Mouse (Mus musculus) neural tube, embryonic 12.5 days (tissue): Measurements from ENCODE around the gene Tom1. TPM values are rescaled to one million over a fixed set of nuclear protein-coding genes. Genes with fewer than 3 reads are reported as not detected.

ENCODE experiments used
- ATAC-seq: fragments of 200-750 bp; cut with Nextera tagmentation; 2 replicates; pipeline ENCODE4 v1.8.0; 2017; ENCODE audit warnings: low read depth, mild to moderate bottlenecking, moderate TSS enrichment, moderate library complexity; ENCODE audit not compliant: low FRiP score
- H3K27ac ChIP-seq: fragments of 300-500 bp; sonication (generic); 2 replicates; pipeline ENCODE4 v1.5.1; 2016
- H3K27me3 ChIP-seq: fragments of 300-500 bp; sonication (generic); replicated peaks from 2 replicates; pipeline ENCODE4 v1.6.1; 2016; ENCODE audit warnings: mild to moderate bottlenecking
- H3K36me3 ChIP-seq: fragments of 300-500 bp; sonication (generic); 2 replicates; pipeline ENCODE4 v1.6.1; 2016; ENCODE audit warnings: mild to moderate bottlenecking
- H3K4me1 ChIP-seq: fragments of 300-500 bp; sonication (generic); 2 replicates; pipeline ENCODE4 v1.6.1; 2016
- H3K4me2 ChIP-seq: fragments of 300-500 bp; sonication (generic); replicated peaks from 2 replicates; pipeline ENCODE4 v1.6.1; 2016; ENCODE audit warnings: mild to moderate bottlenecking
- H3K4me3 ChIP-seq: fragments of 300-500 bp; sonication (generic); 2 replicates; pipeline ENCODE4 v1.5.1; 2016
- H3K9ac ChIP-seq: fragments of 300-500 bp; sonication (generic); 2 replicates; pipeline ENCODE4 v1.6.1; 2016; ENCODE audit warnings: mild to moderate bottlenecking
- H3K9me3 ChIP-seq: fragments of 300-500 bp; sonication (generic); 2 replicates; pipeline ENCODE4 v1.6.1; 2016; ENCODE audit warnings: mild to moderate bottlenecking
- WGBS: fragments of 180-500 bp; shearing (Covaris S2); methylation state at CpG from one replicate; pipeline ENCODE4 v1.1.7; 2016; 5-methylcytosine and 5-hydroxymethylcytosine counted together
- polyA plus RNA-seq: library from polyadenylated mRNA; unstranded; fragments of >200 nt; fragmentation: Nextera tagmentation; extraction: Ambion mirVana; gene quantifications from 2 replicates; pipeline ENCODE4 v1.2.1, GENCODE M21; 2016

The Tom1 gene
- polyA plus RNA-seq, 1 experiment from 2014 or later = 32.1 TPM

DNA sequence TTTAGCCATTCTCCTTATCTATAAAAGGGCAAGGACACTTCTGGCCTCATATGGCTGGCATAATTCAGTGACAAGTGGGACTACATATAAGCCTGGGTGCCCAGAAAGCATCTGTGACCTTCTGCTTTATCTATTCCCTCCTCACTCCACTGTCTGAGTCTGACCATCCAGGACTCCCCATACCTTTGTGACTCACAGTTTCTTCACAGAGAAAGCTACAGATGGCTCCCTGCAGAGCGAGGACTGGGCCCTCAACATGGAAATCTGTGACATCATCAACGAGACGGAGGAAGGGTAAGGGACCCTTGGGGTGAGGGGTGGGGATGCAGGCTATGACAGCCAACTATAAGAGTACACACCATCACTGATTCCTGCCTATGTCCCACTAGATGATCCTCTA, 14.3 kb downstream of the Tom1 start:
- Histone ChIP-seq H3K4me3 (no peak overlapping the region), H3K4me1 (no peaks in the 10 kb centered on the region), H3K9me3 (no peaks in the 10 kb centered on the region), H3K9ac (no peak overlapping the region), H3K36me3 (no peaks in the 10 kb centered on the region), H3K27ac (no peak overlapping the region), H3K4me2 (no peak overlapping the region), H3K27me3 (no peaks in the 10 kb centered on the region)
- WGBS = 89% methylated on average over 3 of the region's 3 CpGs
- no peak for ATAC-seq

DNA sequence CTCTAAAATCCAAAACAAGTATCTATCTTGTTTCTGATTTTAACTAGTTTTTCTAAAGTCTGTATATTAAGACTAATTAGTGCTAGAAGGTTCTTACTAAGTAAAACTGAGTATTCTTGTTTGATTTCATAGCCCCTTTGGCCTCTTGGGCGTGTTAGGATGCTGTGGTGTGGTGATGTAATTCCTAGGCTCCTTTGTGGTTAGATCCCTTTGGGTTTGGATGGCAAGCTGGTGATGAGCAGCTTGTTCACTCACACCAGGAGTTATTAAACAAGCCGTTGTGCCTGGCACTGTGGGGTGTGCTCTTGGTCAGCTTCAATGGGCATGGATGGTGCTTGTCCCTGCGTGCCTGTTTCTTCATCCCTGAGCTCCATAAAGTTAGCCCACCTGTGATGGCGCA, 19.8 kb downstream of the Tom1 start:
- Histone ChIP-seq H3K27ac (no peak overlapping the region), H3K4me2 (no peak overlapping the region), H3K36me3 (0 out of 2 replicates have a peak, but pooled peaks cover 2% of the 10 kb centered on the region), H3K27me3 (no peaks in the 10 kb centered on the region), H3K4me3 (no peak overlapping the region), H3K9me3 (no peaks in the 10 kb centered on the region), H3K9ac (no peak overlapping the region), H3K4me1 (no peaks in the 10 kb centered on the region)
- no peak for ATAC-seq
- WGBS = 89% methylated on average over 4 of the region's 4 CpGs

DNA sequence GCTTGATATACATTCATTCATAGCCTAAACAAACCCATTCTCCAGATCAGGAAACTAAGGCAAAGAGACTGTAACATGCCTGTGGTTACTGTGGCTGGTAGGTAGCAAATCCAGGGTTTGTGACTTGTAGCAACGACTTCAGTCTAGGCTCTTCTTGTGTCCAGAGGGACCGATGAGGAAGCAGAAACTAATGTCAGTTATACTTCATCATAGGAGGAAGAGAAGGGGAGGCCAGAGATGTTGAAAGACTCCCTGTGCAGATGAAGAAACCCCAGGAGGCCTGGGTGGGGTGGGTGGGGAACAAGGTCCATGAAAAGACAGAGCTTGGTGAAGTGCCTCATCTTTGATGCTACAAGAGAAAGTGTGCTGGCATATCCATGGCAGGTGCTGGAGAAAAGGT, 22.2 kb downstream of the Tom1 start:
- Histone ChIP-seq H3K4me1 (no peaks in the 10 kb centered on the region), H3K9me3 (no peaks in the 10 kb centered on the region), H3K4me2 (no peak overlapping the region), H3K9ac (no peak overlapping the region), H3K27ac (no peak overlapping the region), H3K36me3 (peaks cover 6% of the 10 kb centered on the region; the same call in 1 of the 2 replicates), H3K27me3 (no peaks in the 10 kb centered on the region), H3K4me3 (no peak overlapping the region)
- no peak for ATAC-seq
- WGBS = 90% methylated on average over 2 of the region's 2 CpGs

- Histone ChIP-seq H3K4me3 (no peak overlapping the region), H3K27me3 (no peaks in the 10 kb centered on the region), H3K36me3 (peaks cover 17% of the 10 kb centered on the region), H3K27ac (no peak overlapping the region), H3K4me1 (no peaks in the 10 kb centered on the region), H3K9me3 (no peaks in the 10 kb centered on the region), H3K9ac (no peak overlapping the region), H3K4me2 (no peak overlapping the region)
- WGBS = 90% methylated on average over 6 of the region's 6 CpGs
- no peak for ATAC-seq
These were observed 26.5 kb downstream of the Tom1 start for GRCm38 (mm10) chr8:75060022-75060421.

- WGBS = 81% methylated on average over 2 of the region's 2 CpGs
- ATAC-seq = no peak
- Histone ChIP-seq H3K9ac (no peak overlapping the region), H3K9me3 (no peaks in the 10 kb centered on the region), H3K27me3 (no peaks in the 10 kb centered on the region), H3K4me1 (no peaks in the 10 kb centered on the region), H3K4me2 (no peak overlapping the region), H3K27ac (no peak overlapping the region), H3K4me3 (no peak overlapping the region), H3K36me3 (peaks cover 20% of the 10 kb centered on the region)
These were observed 27.3 kb downstream of the Tom1 start for GRCm38 (mm10) chr8:75060815-75061214.

DNA sequence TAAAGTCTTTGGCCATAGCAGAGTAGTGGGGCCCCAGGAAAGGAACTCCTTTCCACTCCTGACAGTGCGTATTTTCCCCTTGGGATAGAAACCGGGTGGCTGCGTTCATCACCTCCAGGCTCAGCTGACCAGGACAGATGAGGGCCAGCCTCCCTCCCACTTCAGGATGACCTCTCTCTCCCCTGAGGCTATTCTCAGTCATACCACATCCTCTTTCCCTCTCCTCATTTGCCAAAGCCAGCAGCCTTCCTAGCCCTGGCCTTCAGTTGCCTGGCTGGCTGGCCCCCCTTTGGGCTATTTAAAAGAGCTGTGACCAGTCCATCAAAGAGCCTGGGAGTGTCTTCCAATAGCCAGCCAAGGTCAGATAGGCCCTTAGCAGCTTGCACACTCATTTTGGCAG, 29.8 kb downstream of the Tom1 start:
- Histone ChIP-seq H3K9me3 (no peaks in the 10 kb centered on the region), H3K4me3 (no peak overlapping the region), H3K27ac (no peak overlapping the region), H3K4me1 (no peaks in the 10 kb centered on the region), H3K4me2 (no peak overlapping the region), H3K27me3 (no peaks in the 10 kb centered on the region), H3K36me3 (peaks cover 19% of the 10 kb centered on the region), H3K9ac (no peak overlapping the region; the same call in 1 of the 2 replicates)
- 76% methylated on average over 3 of the region's 3 CpGs for WGBS
- ATAC-seq = no peak

DNA sequence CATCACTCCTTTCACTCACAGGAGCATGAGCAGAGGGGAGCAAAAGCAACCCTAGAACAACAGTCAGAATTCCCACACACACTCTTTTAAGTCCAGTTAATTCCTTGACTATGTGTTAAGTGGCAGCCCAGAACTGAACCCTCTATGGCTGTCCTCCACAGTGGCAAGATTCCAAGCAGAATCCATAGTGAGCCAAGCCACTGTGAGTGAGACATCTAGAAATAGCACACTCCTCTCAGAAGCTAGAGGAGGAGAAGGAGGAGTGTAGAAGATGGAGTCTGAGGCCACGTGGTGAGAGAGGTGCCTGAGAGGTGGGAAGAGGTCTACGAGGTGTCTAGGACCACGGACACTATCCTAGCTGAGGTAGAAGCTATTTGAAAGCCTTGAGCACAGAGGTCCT, 31.3 kb downstream of the Tom1 start:
- H3K27ac ChIP-seq = no peak overlapping the region
- no peak overlapping the region for H3K4me2 ChIP-seq
- no peaks in the 10 kb centered on the region for H3K9me3 ChIP-seq
- peaks cover 15% of the 10 kb centered on the region for H3K36me3 ChIP-seq
- 97% methylated on average over 3 of the region's 3 CpGs for WGBS
- ATAC-seq = no peak
- no peaks in the 10 kb centered on the region for H3K4me1 ChIP-seq
- H3K9ac ChIP-seq = no peak overlapping the region
- H3K4me3 ChIP-seq = no peak overlapping the region
- no peaks in the 10 kb centered on the region for H3K27me3 ChIP-seq

DNA sequence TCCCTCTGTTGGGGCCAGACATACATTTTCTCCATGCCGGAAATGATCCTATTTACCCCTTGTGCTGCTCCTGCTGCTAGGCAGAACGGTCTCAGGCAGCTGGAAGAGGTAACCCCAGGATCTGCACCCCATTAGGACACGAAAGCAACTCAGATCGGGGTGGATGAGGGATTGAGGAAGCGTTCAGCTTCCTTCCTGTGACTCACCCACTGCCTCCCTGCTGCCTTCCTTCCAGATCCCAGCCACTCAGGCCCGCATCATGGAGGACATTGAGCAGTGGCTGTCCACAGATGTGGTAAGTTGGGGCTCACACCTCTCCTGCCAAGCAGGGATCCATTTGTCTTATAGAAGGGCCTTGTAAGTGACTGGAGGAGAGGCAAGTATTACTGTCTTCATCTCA, 33.8 kb downstream of the Tom1 start:
- no peak overlapping the region for H3K27ac ChIP-seq
- H3K4me2 ChIP-seq = no peak overlapping the region
- ATAC-seq = no peak
- H3K27me3 ChIP-seq = no peaks in the 10 kb centered on the region
- 86% methylated on average over 6 of the region's 6 CpGs for WGBS
- no peaks in the 10 kb centered on the region for H3K4me1 ChIP-seq
- H3K36me3 ChIP-seq = peaks cover 11% of the 10 kb centered on the region
- no peak overlapping the region for H3K4me3 ChIP-seq
- no peak overlapping the region for H3K9ac ChIP-seq
- no peaks in the 10 kb centered on the region for H3K9me3 ChIP-seq

DNA sequence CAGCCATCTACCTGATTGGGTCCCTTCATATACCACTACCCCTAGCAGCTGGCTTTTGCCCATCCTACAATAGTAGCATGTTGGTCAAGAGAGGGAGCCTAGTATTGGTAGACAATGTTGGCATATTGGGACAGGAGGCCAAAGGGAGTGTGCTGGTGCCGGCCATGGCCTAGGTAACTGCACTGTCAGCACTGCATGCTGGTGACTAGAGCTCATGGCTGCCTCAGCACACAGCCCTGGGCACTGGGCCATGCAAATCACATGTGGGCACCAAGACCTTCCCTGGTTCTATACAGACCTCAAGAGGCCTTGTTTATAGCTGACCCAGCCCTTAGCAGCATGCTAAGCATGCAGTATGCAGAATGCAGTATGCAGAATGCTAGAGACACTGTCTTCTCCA, 36.8 kb downstream of the Tom1 start:
- no peak overlapping the region for H3K27ac ChIP-seq
- no peak overlapping the region for H3K4me2 ChIP-seq
- no peaks in the 10 kb centered on the region for H3K27me3 ChIP-seq
- H3K4me3 ChIP-seq = no peak overlapping the region
- no peaks in the 10 kb centered on the region for H3K9me3 ChIP-seq
- no peaks in the 10 kb centered on the region for H3K4me1 ChIP-seq
- H3K36me3 ChIP-seq = peaks cover under 1% of the 10 kb centered on the region; the same call in 1 of the 2 replicates
- ATAC-seq = no peak
- no peak overlapping the region for H3K9ac ChIP-seq
- WGBS = 82% methylated on average over 1 of the region's 1 CpGs

DNA sequence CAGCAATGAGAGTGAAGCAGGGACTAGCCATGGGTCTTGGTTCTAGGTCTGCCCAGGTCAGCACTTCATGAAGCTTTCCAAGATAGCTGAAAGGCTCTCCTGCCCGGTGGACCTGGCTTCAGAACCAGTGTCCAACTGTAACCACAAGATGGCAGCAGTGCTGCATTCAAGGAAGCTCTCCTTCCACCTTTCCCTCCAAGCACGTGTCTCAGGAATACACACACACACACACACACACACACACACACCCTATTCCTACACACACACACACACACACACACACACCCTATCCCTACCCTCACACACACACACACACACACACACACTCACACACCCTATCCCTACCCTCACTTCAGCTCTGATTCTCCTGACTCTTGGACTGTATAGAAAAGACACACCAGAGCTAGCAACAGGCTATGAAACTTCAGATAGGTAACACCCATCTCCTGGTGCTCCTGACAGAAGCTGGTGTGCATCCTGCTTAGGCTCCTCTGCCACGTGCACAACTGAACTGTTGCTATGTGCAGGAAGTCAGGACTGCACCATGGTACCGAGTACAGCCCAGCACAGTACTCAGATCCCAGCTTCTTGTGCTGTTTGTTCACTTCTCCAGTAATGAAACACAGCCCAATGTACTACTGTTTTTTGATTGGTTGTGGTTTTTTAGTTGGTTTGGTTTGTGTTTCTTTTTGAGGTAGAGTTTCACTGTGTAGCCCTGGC, 38.3 kb downstream of the Tom1 start:
- H3K27ac ChIP-seq = no peak overlapping the region
- WGBS = 25% methylated on average over 4 of the region's 4 CpGs
- H3K9ac ChIP-seq = no peak overlapping the region
- H3K9me3 ChIP-seq = no peaks in the 10 kb centered on the region
- ATAC-seq = peak; percentile 80
- no peaks in the 10 kb centered on the region; the same call in 1 of the 2 replicates for H3K36me3 ChIP-seq
- no peaks in the 10 kb centered on the region for H3K27me3 ChIP-seq
- H3K4me2 ChIP-seq = no peak overlapping the region
- H3K4me3 ChIP-seq = no peak overlapping the region
- H3K4me1 ChIP-seq = no peaks in the 10 kb centered on the region

- H3K4me3 ChIP-seq = no peak overlapping the region
- no peaks in the 10 kb centered on the region for H3K4me1 ChIP-seq
- no peaks in the 10 kb centered on the region for H3K27me3 ChIP-seq
- ATAC-seq = no peak
- no peak overlapping the region for H3K4me2 ChIP-seq
- H3K36me3 ChIP-seq = no peaks in the 10 kb centered on the region
- no peak overlapping the region for H3K27ac ChIP-seq
- 86% methylated on average over 1 of the region's 1 CpGs for WGBS
- H3K9me3 ChIP-seq = no peaks in the 10 kb centered on the region
- H3K9ac ChIP-seq = no peak overlapping the region
These were observed 41.4 kb downstream of the Tom1 start for GRCm38 (mm10) chr8:75074876-75075275.

DNA sequence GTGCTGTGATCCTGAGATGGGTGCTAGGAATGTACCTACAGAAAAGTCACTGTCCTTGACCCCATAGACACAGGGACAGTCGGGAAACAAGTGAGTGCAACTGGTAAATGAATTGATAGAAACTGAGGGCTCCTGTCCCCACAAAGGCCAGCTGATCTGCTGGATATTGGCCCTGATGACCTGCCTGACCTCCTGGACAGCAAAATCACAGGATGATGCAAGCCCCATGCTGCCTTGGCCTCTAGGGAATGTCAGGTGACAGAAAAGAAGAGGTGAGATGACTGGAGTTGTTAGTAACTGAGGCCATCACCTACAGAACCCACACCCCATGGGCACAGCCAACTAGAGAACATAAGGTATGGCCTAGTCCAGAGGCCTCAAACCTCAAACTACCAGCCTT, 44.7 kb downstream of the Tom1 start:
- no peak overlapping the region for H3K4me2 ChIP-seq
- 83% methylated on average over 1 of the region's 1 CpGs for WGBS
- no peaks in the 10 kb centered on the region for H3K9me3 ChIP-seq
- H3K4me3 ChIP-seq = no peak overlapping the region
- H3K9ac ChIP-seq = no peak overlapping the region
- H3K27ac ChIP-seq = no peak overlapping the region
- H3K36me3 ChIP-seq = no peaks in the 10 kb centered on the region
- no peaks in the 10 kb centered on the region for H3K27me3 ChIP-seq
- no peak for ATAC-seq
- no peaks in the 10 kb centered on the region for H3K4me1 ChIP-seq

- Histone ChIP-seq H3K27ac (no peak overlapping the region), H3K36me3 (no peaks in the 10 kb centered on the region), H3K4me1 (peaks cover 4% of the 10 kb centered on the region; the same call in 1 of the 2 replicates), H3K4me2 (no peak overlapping the region), H3K4me3 (no peak overlapping the region), H3K9ac (no peak overlapping the region), H3K9me3 (no peaks in the 10 kb centered on the region), H3K27me3 (no peaks in the 10 kb centered on the region)
- 95% methylated on average over 9 of the region's 9 CpGs for WGBS
- ATAC-seq = no peak
These were observed 45.3 kb downstream of the Tom1 start for GRCm38 (mm10) chr8:75078851-75079250.
